Mouse (Mus musculus): ENCODE results near the gene Socs5.

DNA sequence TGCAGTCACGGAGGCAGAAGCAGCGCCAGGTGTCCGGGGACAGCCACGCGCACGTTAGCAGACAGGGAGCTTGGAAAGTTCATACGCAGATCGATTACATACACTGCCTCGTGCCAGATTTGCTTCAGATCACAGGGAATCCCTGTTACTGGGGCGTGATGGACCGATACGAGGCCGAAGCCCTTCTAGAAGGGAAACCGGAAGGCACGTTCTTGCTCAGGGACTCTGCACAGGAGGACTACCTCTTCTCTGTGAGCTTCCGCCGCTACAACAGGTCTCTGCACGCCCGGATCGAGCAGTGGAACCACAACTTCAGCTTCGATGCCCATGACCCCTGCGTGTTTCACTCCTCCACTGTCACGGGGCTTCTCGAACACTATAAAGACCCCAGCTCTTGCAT is 27.2 kb downstream of the Socs5 start:
- no peak for TF ChIP-seq CTCF (IDR thresholded peaks at IDR 0.05; ENCODE audit: low read depth, low read length)
- no peak for TF ChIP-seq POLR2A (IDR thresholded peaks at IDR 0.05; ENCODE audit: extremely low read depth, insufficient read depth, low read length)
